Comparison of ENCODE assay signal across 28 mouse cellular contexts in the genomic region with DNA sequence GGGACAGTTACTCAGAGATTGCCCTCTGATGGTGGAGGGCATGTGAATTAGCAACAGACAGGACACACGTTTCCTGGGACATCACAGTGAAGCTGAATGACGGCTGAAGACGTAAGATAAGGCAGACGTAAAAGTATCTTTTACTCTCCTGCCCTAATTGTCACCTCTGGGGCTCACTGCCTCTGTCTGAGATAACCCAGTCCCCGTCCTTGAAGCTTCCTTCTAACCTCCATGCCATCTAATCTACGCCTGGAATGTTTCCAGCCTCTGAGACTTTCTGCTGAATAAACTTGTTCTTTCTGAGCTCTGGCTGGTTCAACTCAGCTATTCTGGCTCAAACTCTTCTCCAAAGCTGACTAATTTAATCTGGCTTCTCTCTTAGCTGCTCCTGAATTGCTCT. TPM values are rescaled to one million over a fixed set of nuclear protein-coding genes. Genes with fewer than 3 reads are reported as not detected.
DNase-seq lines count a peak whose midpoint lies in the region; ATAC-seq and TF ChIP-seq lines count a peak whose summit lies in the region.
"Had no signal": no experiment of that assay in that cellular context is flagged by ENCODE, and none has a peak within 500 bp of the region (broad histone marks: within the 10 kb centered on the region; RNA-seq: fewer than 3 reads in every experiment).

No protein-coding gene starts in this region.

- ATAC-seq in heart, embryonic 11.5 days (replicated peaks; ENCODE audit: insufficient number of reproducible peaks, low FRiP score, low TSS enrichment): no peak
- ATAC-seq in heart, embryonic 12.5 days (ENCODE audit: insufficient number of reproducible peaks, low FRiP score): no peak
- 0 out of 2 replicates have a peak, but pooled peaks have one; percentile 16 for ATAC-seq in common myeloid progenitor, adult 5-6 weeks (replicated peaks; ENCODE audit: low read depth, poor library complexity, severe bottlenecking)
- peak; percentile 78 for ATAC-seq in liver, embryonic 15.5 days (ENCODE audit: insufficient read depth)
- ATAC-seq: forebrain, embryonic 16.5 days; inflammation-experienced regulatory T-cells, adult 6 months; midbrain, embryonic 16.5 days had no signal

- peaks cover 11% of the 10 kb centered on the region for H3K4me1 ChIP-seq in heart, embryonic 11.5 days (ENCODE audit: control insufficient read depth, insufficient read depth, low read length)
- H3K4me1 ChIP-seq in heart, embryonic 12.5 days (replicated peaks): peaks cover 23% of the 10 kb centered on the region
- peaks cover 15 to 30% of the 10 kb centered on the region in 2 experiments for H3K4me1 ChIP-seq in MEL (ENCODE audit: control insufficient read depth in 1 of 2, insufficient read depth in 2 of 2, low read length in 2 of 2)
- H3K4me1 ChIP-seq in liver, embryonic 15.5 days (replicated peaks): peaks cover 49% of the 10 kb centered on the region
- H3K4me1 ChIP-seq: embryonic facial prominence, embryonic 15.5 days; neural tube, embryonic 13.5 days had no signal

- H3K9ac ChIP-seq in heart, embryonic 11.5 days (ENCODE audit: low read depth, low read length): peak overlapping the region; percentile 17; the same call in 1 of the 2 replicates
- no peak overlapping the region for H3K9ac ChIP-seq in heart, embryonic 12.5 days
- H3K9ac ChIP-seq in MEL (ENCODE audit: control insufficient read depth, low read depth, low read length, poor library complexity, severe bottlenecking): no peak overlapping the region
- no peak overlapping the region for H3K9ac ChIP-seq in liver, embryonic 15.5 days
- H3K9ac ChIP-seq: embryonic facial prominence, embryonic 15.5 days; hindbrain, embryonic 14.5 days; kidney, embryonic 15.5 days; neural tube, embryonic 13.5 days had no signal

- no peak for TF ChIP-seq POLR2A in MEL (IDR thresholded peaks at IDR 0.05; ENCODE audit: control insufficient read depth in 1 of 2, insufficient read depth in 1 of 2, low read depth in 1 of 2, low read length in 2 of 2, poor library complexity in 1 of 2)

- DNase-seq in MEL (ENCODE audit: low read depth, low spot score): peak; percentile 87
- no peak for DNase-seq in frontal cortex, postnatal 25 days (ENCODE audit: low spot score in 2 of 2)
- DNase-seq in lung, postnatal 25 days (ENCODE audit: low spot score): no peak
- no peak for DNase-seq in left cerebral cortex, adult 8-10 months (ENCODE audit: low spot score in 2 of 2)
- DNase-seq: cerebellum, adult 2 months; cerebellum, postnatal 25 days; gastrocnemius, postnatal 25 days; heart, postnatal 4 days; lung, adult 18-20 months; lung, postnatal 10 days; retina, postnatal 1 day; right cerebral cortex, postnatal 25 days; spleen, adult 18-20 months had no signal

- H3K4me3 ChIP-seq in heart, embryonic 11.5 days (ENCODE audit: low read depth, low read length): no peak overlapping the region
- H3K4me3 ChIP-seq in heart, embryonic 12.5 days: no peak overlapping the region
- H3K4me3 ChIP-seq in MEL (ENCODE audit: control insufficient read depth in 1 of 2, insufficient read depth in 1 of 2, low read depth in 2 of 2, low read length in 2 of 2): peak overlapping the region in 1 of 2 experiments; percentile 30; a peak in 2 of 4 replicates
- H3K4me3 ChIP-seq in liver, embryonic 15.5 days (replicated peaks): no peak overlapping the region
- H3K4me3 ChIP-seq: embryonic facial prominence, embryonic 15.5 days; forebrain, embryonic 10.5 days; kidney, embryonic 15.5 days; myocyte; neural tube, embryonic 13.5 days had no signal

- no peaks in the 10 kb centered on the region for H3K79me2 ChIP-seq in MEL (ENCODE audit: control insufficient read depth, insufficient read depth, low read length, poor library complexity)

- no peaks in the 10 kb centered on the region for H3K36me3 ChIP-seq in heart, embryonic 11.5 days (ENCODE audit: control insufficient read depth, insufficient read depth, low read length)
- H3K36me3 ChIP-seq in heart, embryonic 12.5 days: no peaks in the 10 kb centered on the region
- H3K36me3 ChIP-seq in MEL (ENCODE audit: control insufficient read depth in 1 of 2, insufficient read depth in 2 of 2, low read length in 2 of 2): peaks cover 0 to 12% of the 10 kb centered on the region in 2 experiments; a peak in 2 of 4 replicates
- H3K36me3 ChIP-seq in liver, embryonic 15.5 days (replicated peaks): no peaks in the 10 kb centered on the region
- H3K36me3 ChIP-seq: embryonic facial prominence, embryonic 15.5 days; forebrain, embryonic 10.5 days; kidney, embryonic 15.5 days; neural tube, embryonic 13.5 days had no signal

- TF ChIP-seq CTCF in MEL (IDR thresholded peaks at IDR 0.05 in 2 of 3, conservative IDR thresholded peaks at IDR 0.05 in 1 of 3; ENCODE audit: control insufficient read depth in 1 of 3, insufficient read depth in 1 of 3, low read depth in 2 of 3, low read length in 3 of 3, poor library complexity in 1 of 3, severe bottlenecking in 1 of 3): no peak

- peak; percentile 83 to 85 for TF ChIP-seq EP300 in MEL (IDR thresholded peaks at IDR 0.05; ENCODE audit: low read depth in 1 of 2, low read length in 2 of 2)

- no peaks in the 10 kb centered on the region for H3K27me3 ChIP-seq in heart, embryonic 11.5 days (ENCODE audit: control insufficient read depth, insufficient read depth, low read length)
- peaks cover 28% of the 10 kb centered on the region for H3K27me3 ChIP-seq in heart, embryonic 12.5 days (replicated peaks)
- no peaks in the 10 kb centered on the region; a peak in 1 of 4 replicates for H3K27me3 ChIP-seq in MEL (ENCODE audit: control insufficient read depth in 1 of 2, insufficient read depth in 2 of 2, low read length in 2 of 2)
- peaks cover 26% of the 10 kb centered on the region for H3K27me3 ChIP-seq in liver, embryonic 15.5 days

- TF ChIP-seq RAD21 in MEL (IDR thresholded peaks at IDR 0.05; ENCODE audit: low read depth, low read length): no peak

- H3K9me3 ChIP-seq in heart, embryonic 11.5 days (replicated peaks; ENCODE audit: control insufficient read depth, low read length): no peaks in the 10 kb centered on the region
- H3K9me3 ChIP-seq in heart, embryonic 12.5 days (replicated peaks): no peaks in the 10 kb centered on the region
- no peaks in the 10 kb centered on the region for H3K9me3 ChIP-seq in MEL (replicated peaks; ENCODE audit: insufficient read depth, low read length)
- H3K9me3 ChIP-seq in liver, embryonic 15.5 days (replicated peaks): no peaks in the 10 kb centered on the region
- H3K9me3 ChIP-seq: embryonic facial prominence, embryonic 15.5 days; forebrain, embryonic 10.5 days; kidney, embryonic 15.5 days; neural tube, embryonic 13.5 days had no signal

- 4% methylated on average over 6 of the region's 6 CpGs for WGBS in heart, embryonic 11.5 days (ENCODE audit: insufficient replicate concordance)
- 4% methylated on average over 6 of the region's 6 CpGs for WGBS in heart, embryonic 12.5 days
- WGBS in liver, embryonic 15.5 days (ENCODE audit: insufficient replicate concordance): 6% methylated on average over 6 of the region's 6 CpGs

- H3K4me2 ChIP-seq in heart, embryonic 11.5 days: no peak overlapping the region
- no peak overlapping the region for H3K4me2 ChIP-seq in heart, embryonic 12.5 days
- H3K4me2 ChIP-seq in liver, embryonic 15.5 days: peak overlapping the region; percentile 36
- H3K4me2 ChIP-seq: embryonic facial prominence, embryonic 15.5 days; hindbrain, embryonic 14.5 days; kidney, embryonic 15.5 days; neural tube, embryonic 13.5 days had no signal

- H3K27ac ChIP-seq in heart, embryonic 11.5 days (ENCODE audit: low read depth, low read length): no peak overlapping the region
- no peak overlapping the region for H3K27ac ChIP-seq in heart, embryonic 12.5 days (ENCODE audit: poor library complexity, severe bottlenecking)
- H3K27ac ChIP-seq in MEL (ENCODE audit: control insufficient read depth, low read depth, low read length): peak overlapping the region; percentile 44
- 0 out of 2 replicates have a peak overlapping the region, but pooled peaks have one; percentile 16 for H3K27ac ChIP-seq in liver, embryonic 15.5 days (replicated peaks)
- H3K27ac ChIP-seq: embryonic facial prominence, embryonic 15.5 days; forebrain, embryonic 10.5 days; hindbrain, embryonic 14.5 days; kidney, embryonic 15.5 days; neural tube, embryonic 13.5 days had no signal

TF ChIP-seq in MEL, 35 proteins besides CTCF, POLR2A, EP300 and RAD21 (continues in another document):
- no peak for TF ChIP-seq TBP (IDR thresholded peaks at IDR 0.05; ENCODE audit: low read depth, low read length)
- 0 out of 2 replicates have a peak, but pooled peaks have one; percentile 2 for TF ChIP-seq ZNF384 (IDR thresholded peaks at IDR 0.05; ENCODE audit: low read depth, low read length)
- TF ChIP-seq MYB (IDR thresholded peaks at IDR 0.05; ENCODE audit: low read depth, low read length): 0 out of 2 replicates have a peak, but pooled peaks have one; percentile 27
- no peak for TF ChIP-seq NELFE (IDR thresholded peaks at IDR 0.05; ENCODE audit: low read depth, low read length)
- no peak for TF ChIP-seq USF2 (IDR thresholded peaks at IDR 0.05; ENCODE audit: borderline replicate concordance in 1 of 2, insufficient read depth in 1 of 2, low read depth in 1 of 2, low read length in 2 of 2)
- TF ChIP-seq GABPA (IDR thresholded peaks at IDR 0.05; ENCODE audit: low read depth, low read length): no peak
- peak; percentile 89 for TF ChIP-seq TAL1 (IDR thresholded peaks at IDR 0.05; ENCODE audit: low read length)
- no peak for TF ChIP-seq ZC3H11A (IDR thresholded peaks at IDR 0.05; ENCODE audit: low read depth, low read length)

RNA-seq across cellular contexts. Expression of a gene that starts 7.4 kb away (rescaled TPM):
- 30.3 and 30.6 TPM in 2 replicates for polyA plus RNA-seq in heart, embryonic 11.5 days (2014; fragmentation: Nextera tagmentation; extraction: Ambion mirVana)
- polyA plus RNA-seq in heart, embryonic 12.5 days (2016; fragmentation: Nextera tagmentation; extraction: Ambion mirVana): 26.2 and 29.0 TPM in 2 replicates
- total RNA-seq in MEL (2012; rRNA removed): 7.2 and 8.2 TPM in 2 replicates
- 1 to 10 TPM in 1 of 2 experiments, not detected in 1; 6.8 TPM for polyA plus RNA-seq in MEL (2012; ENCODE audit: insufficient read depth in 1 of 2, insufficient read length in 2 of 2, low read depth in 1 of 2, low replicate concordance in 2 of 2, missing spikeins in 1 of 2)
- total RNA-seq in common myeloid progenitor, adult 5-6 weeks (2017): 5.6 and 12.8 TPM in 2 replicates
- 14.0 and 15.4 TPM in 2 replicates for polyA plus RNA-seq in liver, embryonic 15.5 days (2015; fragmentation: Nextera tagmentation; extraction: Ambion mirVana)
- total RNA-seq in left cerebral cortex, adult 8-10 months (2022): 10 to 100 TPM; 19.1 to 24.8 (median 21.9) TPM

RNA-seq across cellular contexts. Expression of a gene that starts 26.7 kb away (rescaled TPM):
- 0.30 and 0.34 TPM in 2 replicates for polyA plus RNA-seq in heart, embryonic 11.5 days (2014; fragmentation: Nextera tagmentation; extraction: Ambion mirVana)
- polyA plus RNA-seq in heart, embryonic 12.5 days (2016; fragmentation: Nextera tagmentation; extraction: Ambion mirVana): 0.44 and 0.45 TPM in 2 replicates
- total RNA-seq in MEL (2012; rRNA removed): not detected in 2 replicates
- polyA plus RNA-seq in MEL (2012; ENCODE audit: insufficient read depth in 1 of 2, insufficient read length in 2 of 2, low read depth in 1 of 2, low replicate concordance in 2 of 2, missing spikeins in 1 of 2): under 1 TPM in 1 of 2 experiments, not detected in 1; 0.07 TPM
- not detected in 2 replicates for total RNA-seq in common myeloid progenitor, adult 5-6 weeks (2017)
- 0.35 and 0.63 TPM in 2 replicates for polyA plus RNA-seq in liver, embryonic 15.5 days (2015; fragmentation: Nextera tagmentation; extraction: Ambion mirVana)
- total RNA-seq in left cerebral cortex, adult 8-10 months (2022): under 1 TPM; 0.27 to 0.63 (median 0.39) TPM
- total RNA-seq: gastrocnemius, postnatal 25 days; heart, adult 8-10 months had no signal
- polyA plus RNA-seq: limb, embryonic 11.5 days; myocyte had no signal

Comparison
In these comparisons a context has a peak if more than half of its experiments do, and no peak if none do; other contexts are left out.
1. ATAC-seq: peak in common myeloid progenitor, adult 5-6 weeks (single experiment) and liver, embryonic 15.5 days (single experiment); none in heart, embryonic 11.5 days (single experiment) and heart, embryonic 12.5 days (single experiment).
2. H3K27ac ChIP-seq: peak in MEL (single experiment) and liver, embryonic 15.5 days (single experiment); none in heart, embryonic 11.5 days (single experiment) and heart, embryonic 12.5 days (single experiment).